Mouse (Mus musculus) brain, adult 2 months (tissue): ENCODE measurements at regions not wholly inside any gene's neighbourhood (a gene's known extent, or its start where the extent isn't known, plus 50 kb on each side); places are given as distances from the start of the nearest gene placed in this dataset.

Experiments
- DNase-seq: peaks from one replicate; pipeline ENCODE4 v3.0.0; 2011; ENCODE audit warnings: low read depth, low spot score

- no peak for DNase-seq
Observed at GRCm38 (mm10) chr15:10767535-10767934, 53.1 kb upstream of the Rai14 start.

GRCm38 (mm10) chr15:10770410-10771310, 56.2 kb upstream of the Rai14 start:
- no peak for DNase-seq

- no peak for DNase-seq
Observed at GRCm38 (mm10) chr15:10771311-10771690, 56.9 kb upstream of the Rai14 start.

- DNase-seq: no peak
Observed at GRCm38 (mm10) chr15:10779941-10780620, 65.7 kb upstream of the Rai14 start.

- DNase-seq: no peak
Observed at GRCm38 (mm10) chr15:10789371-10789770, 74.9 kb upstream of the Rai14 start.

GRCm38 (mm10) chr15:10790862-10791497, 76.6 kb upstream of the Rai14 start:
- no peak for DNase-seq

GRCm38 (mm10) chr15:10791516-10792112, 77.2 kb upstream of the Rai14 start:
- DNase-seq: no peak

GRCm38 (mm10) chr15:10792156-10792555, 77.7 kb upstream of the Rai14 start:
- no peak for DNase-seq

GRCm38 (mm10) chr15:10795126-10795792, 80.8 kb upstream of the Rai14 start:
- DNase-seq: no peak

GRCm38 (mm10) chr15:10799656-10800055, 85.2 kb upstream of the Rai14 start:
- DNase-seq: no peak

GRCm38 (mm10) chr15:10814195-10814594, 99.8 kb upstream of the Rai14 start:
- no peak for DNase-seq

- no peak for DNase-seq
Observed at GRCm38 (mm10) chr15:10814709-10815108, 100.3 kb upstream of the Rai14 start.

GRCm38 (mm10) chr15:10816213-10816621, 101.8 kb upstream of the Rai14 start:
- DNase-seq: peak; percentile 67

- peak; percentile 48 for DNase-seq
Observed at GRCm38 (mm10) chr15:10818216-10818615, 103.8 kb upstream of the Rai14 start.

- DNase-seq: no peak
Observed at GRCm38 (mm10) chr15:10818706-10819105, 104.3 kb upstream of the Rai14 start.

GRCm38 (mm10) chr15:10823933-10824332, 109.5 kb upstream of the Rai14 start:
- DNase-seq: peak; percentile 70

- no peak for DNase-seq
Observed at GRCm38 (mm10) chr15:10829588-10829987, 115.2 kb upstream of the Rai14 start.

- peak; percentile 19 for DNase-seq
Observed at GRCm38 (mm10) chr15:10830478-10830877, 116.1 kb upstream of the Rai14 start.

GRCm38 (mm10) chr15:10831106-10831505, 116.7 kb upstream of the Rai14 start:
- no peak for DNase-seq

- DNase-seq: no peak
Observed at GRCm38 (mm10) chr15:10832331-10832730, 117.9 kb upstream of the Rai14 start.

GRCm38 (mm10) chr15:10833866-10834571, 118.1 kb upstream of the C1qtnf3 start:
- no peak for DNase-seq
